Mouse (Mus musculus) kidney, postnatal 0 days (tissue): ENCODE measurements around the gene Il10rb. TPM values are rescaled to one million over a fixed set of nuclear protein-coding genes. Genes with fewer than 3 reads are reported as not detected.
A peak's percentile ranks its signal among the peaks of the same experiment; 100 is the strongest.

Source experiments
- ATAC-seq: fragments of 200-750 bp; cut with Nextera tagmentation; replicated peaks from 2 replicates; pipeline ENCODE4 v1.8.0; 2017; ENCODE audit warnings: low read depth, moderate number of reproducible peaks, moderate TSS enrichment, moderate library complexity; ENCODE audit not compliant: low FRiP score
- DNase-seq: peaks from one replicate; pipeline ENCODE4 v3.0.0-alpha.2; 2016; ENCODE audit warnings: low spot score
- H3K27ac ChIP-seq: fragments of 300-500 bp; sonication (generic); 2 replicates; pipeline ENCODE4 v1.5.1; 2014; ENCODE audit warnings: mild to moderate bottlenecking
- H3K27me3 ChIP-seq: fragments of 300-500 bp; sonication (generic); 2 replicates; pipeline ENCODE4 v1.6.1; 2014; ENCODE audit warnings: low read length, mixed read lengths; ENCODE audit not compliant: insufficient read depth
- H3K36me3 ChIP-seq: fragments of 300-500 bp; sonication (generic); 2 replicates; pipeline ENCODE4 v1.6.1; 2014; ENCODE audit warnings: low read length, mixed read lengths; ENCODE audit not compliant: insufficient read depth
- H3K4me1 ChIP-seq: fragments of 300-500 bp; sonication (generic); replicated peaks from 2 replicates; pipeline ENCODE4 v1.6.1; 2014; ENCODE audit warnings: antibody characterized with exemption, low read length, mixed read lengths; ENCODE audit not compliant: insufficient read depth
- H3K4me2 ChIP-seq: fragments of 300-500 bp; sonication (generic); 2 replicates; pipeline ENCODE4 v1.6.1; 2014; ENCODE audit warnings: mild to moderate bottlenecking, low read length, moderate library complexity, mixed read lengths
- H3K4me3 ChIP-seq: fragments of 300-500 bp; sonication (generic); replicated peaks from 2 replicates; pipeline ENCODE4 v1.5.1; 2014; ENCODE audit warnings: low read depth, low read length
- H3K9ac ChIP-seq: fragments of 300-500 bp; sonication (generic); 2 replicates; pipeline ENCODE4 v1.6.1; 2014; ENCODE audit warnings: low read depth, low read length
- H3K9me3 ChIP-seq: fragments of 300-500 bp; sonication (generic); replicated peaks from 2 replicates; pipeline ENCODE4 v1.6.1; 2016; ENCODE audit warnings: low read length, inconsistent platforms, mixed read lengths
- CTCF ChIP-seq: IDR thresholded peaks from 2 replicates; pipeline ENCODE4 v1.5.1; 2016; ENCODE audit warnings: antibody characterized with exemption, low read depth, mild to moderate bottlenecking, moderate library complexity
- WGBS: fragments of 180-500 bp; shearing (Covaris S2); extraction: QIAGEN DNeasy Blood & Tissue Kit; methylation state at CpG from one replicate; pipeline ENCODE4 v1.1.7; 2014; 5-methylcytosine and 5-hydroxymethylcytosine counted together
- polyA plus RNA-seq: library from polyadenylated mRNA; unstranded; fragments of >200 nt; fragmentation: Nextera tagmentation; extraction: Ambion mirVana; gene quantifications from 2 replicates; pipeline ENCODE4 v1.2.1, GENCODE M21; 2015

Il10rb gene
- 44.6 and 46.1 TPM in 2 replicates for polyA plus RNA-seq

DNA sequence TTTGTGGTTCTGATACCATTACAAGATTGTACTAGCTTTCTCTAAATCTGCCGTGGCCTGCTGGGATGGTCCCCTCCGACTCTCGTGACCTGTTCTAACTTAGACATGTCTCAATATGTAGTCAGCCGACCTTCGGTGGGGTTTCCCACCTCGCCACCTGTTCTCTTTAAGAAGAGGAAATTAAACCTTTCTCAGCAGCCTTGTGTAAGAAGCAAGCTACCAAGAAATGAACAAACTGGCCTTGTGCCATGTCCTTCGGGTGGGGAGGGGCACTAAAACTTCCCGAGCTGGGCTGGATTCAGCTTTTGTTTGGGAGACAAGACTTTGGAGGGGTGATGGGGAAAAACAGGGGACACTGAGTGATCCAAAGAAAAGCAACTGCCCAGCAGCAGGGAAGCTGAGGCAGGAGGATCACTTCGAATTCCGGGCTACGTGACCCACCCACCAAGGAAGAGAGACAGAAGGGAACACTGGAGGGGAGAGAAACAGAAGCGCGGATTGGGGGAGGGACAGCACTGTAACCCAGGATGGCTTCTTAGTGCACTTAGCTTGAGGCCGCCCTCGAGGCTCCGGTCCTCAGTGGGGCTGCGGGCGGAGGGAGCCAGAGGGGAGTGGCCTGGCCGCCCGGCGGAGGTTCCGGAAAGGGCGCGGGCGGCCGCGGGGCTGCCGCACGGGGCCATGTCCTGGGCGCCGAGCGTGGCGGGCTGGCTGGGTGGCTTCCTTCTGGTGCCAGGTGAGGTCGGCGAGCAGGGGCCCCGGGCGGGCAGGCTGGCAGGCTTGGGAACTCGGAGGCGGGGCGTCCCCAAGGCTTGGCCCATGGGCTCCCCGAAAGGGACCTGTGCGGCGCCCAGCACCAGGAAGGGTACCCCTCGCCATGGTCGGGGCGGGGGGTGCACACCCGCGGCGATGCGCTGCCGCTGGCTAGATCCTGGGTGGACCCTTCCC lies at the start of gene Il10rb:
TSS of gene Il10rb (plus strand) at position 525 of the 945 bp plus-strand sequence.
- no peak for TF ChIP-seq CTCF
- 3% methylated on average over 45 of the region's 51 CpGs for WGBS
- peak within 1 kb of the TSS; percentile 96 for H3K4me2 ChIP-seq
- H3K36me3 ChIP-seq = peaks cover 9% of the 10 kb centered on the region; the same call in 1 of the 2 replicates
- H3K4me1 ChIP-seq = peaks cover 8% of the 10 kb centered on the region; the same call in 1 of the 2 replicates
- peak within 1 kb of the TSS; percentile 90 for H3K27ac ChIP-seq
- DNase-seq (peak; percentile 85), ATAC-seq (peak; percentile 82)
- H3K4me3 ChIP-seq = peak within 1 kb of the TSS; percentile 74
- H3K9me3 ChIP-seq = no peaks in the 10 kb centered on the region
- peak within 1 kb of the TSS; percentile 91 for H3K9ac ChIP-seq
- H3K27me3 ChIP-seq = no peaks in the 10 kb centered on the region

DNA sequence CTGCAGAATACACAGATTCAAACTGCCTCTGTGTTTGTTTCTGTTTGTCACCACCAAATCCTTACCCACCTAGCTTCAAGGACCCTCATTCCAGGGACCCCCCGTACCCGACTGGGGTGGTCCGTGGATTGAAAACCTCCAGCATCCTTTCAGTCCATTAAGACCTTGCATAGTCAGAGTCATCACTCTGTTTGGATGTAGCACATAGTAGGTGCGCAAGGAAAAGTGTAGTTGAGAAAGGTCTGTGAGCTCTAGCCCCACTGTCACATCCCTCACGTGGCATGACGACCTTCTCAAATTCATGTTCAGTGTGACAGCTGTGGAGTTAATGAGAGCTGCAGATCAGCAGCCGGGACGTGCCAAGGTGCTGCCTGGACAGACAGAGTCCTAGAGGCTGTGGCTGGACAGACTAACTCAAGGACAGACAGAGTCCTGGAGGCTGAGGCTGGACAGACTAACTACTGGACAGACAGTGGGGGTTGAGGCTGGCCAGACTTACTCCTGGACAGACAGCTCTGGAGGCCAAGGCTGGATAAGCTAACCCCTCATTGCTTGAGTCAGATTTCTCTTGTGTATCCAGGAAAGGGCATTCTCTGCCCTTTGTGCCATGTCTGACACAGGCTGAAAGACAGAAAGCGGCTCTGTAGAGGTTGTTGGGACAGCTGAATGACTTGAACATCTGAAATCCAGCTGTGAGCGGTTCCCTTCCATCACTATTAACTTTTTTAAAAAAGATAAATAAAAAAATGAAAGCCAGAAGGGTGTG lies 49.0 kb upstream of the Il10rb start:
- no peak overlapping the region for H3K4me2 ChIP-seq
- no peaks in the 10 kb centered on the region for H3K9me3 ChIP-seq
- no peak for TF ChIP-seq CTCF
- 66% methylated on average over 10 of the region's 10 CpGs for WGBS
- no peak overlapping the region for H3K4me3 ChIP-seq
- H3K4me1 ChIP-seq = no peaks in the 10 kb centered on the region
- no peak overlapping the region for H3K27ac ChIP-seq
- DNase-seq = no peak
- ATAC-seq = 0 out of 2 replicates have a peak, but pooled peaks have one; percentile 14
- H3K36me3 ChIP-seq = no peaks in the 10 kb centered on the region
- 0 out of 2 replicates have a peak, but pooled peaks cover 3% of the 10 kb centered on the region for H3K27me3 ChIP-seq
- no peak overlapping the region for H3K9ac ChIP-seq

DNA sequence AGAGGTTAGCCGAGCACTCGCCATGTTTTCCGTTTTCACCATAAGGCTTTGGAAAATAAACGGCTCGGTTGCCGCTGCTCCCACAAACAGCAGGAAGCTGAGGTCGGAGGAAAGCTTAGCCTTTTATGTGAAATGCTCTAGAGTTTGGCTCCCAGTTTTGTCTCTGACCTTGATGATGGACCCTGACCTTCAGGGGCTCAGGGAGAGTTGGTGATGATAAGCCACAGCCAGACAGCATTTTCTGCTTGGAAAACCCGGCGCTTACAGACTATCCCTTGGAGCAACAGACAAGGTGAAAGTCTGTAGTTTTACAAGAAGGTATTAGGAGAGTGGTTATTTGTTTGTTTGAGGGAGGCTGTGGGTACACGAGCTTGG lies 48.5 kb upstream of the Il10rb start:
- no peak overlapping the region for H3K27ac ChIP-seq
- H3K4me3 ChIP-seq = no peak overlapping the region
- 38% methylated on average over 10 of the region's 10 CpGs for WGBS
- no peak for TF ChIP-seq CTCF
- no peaks in the 10 kb centered on the region for H3K36me3 ChIP-seq
- no peak overlapping the region for H3K9ac ChIP-seq
- 0 out of 2 replicates have a peak, but pooled peaks cover 3% of the 10 kb centered on the region for H3K27me3 ChIP-seq
- no peak overlapping the region for H3K4me2 ChIP-seq
- DNase-seq (no peak), ATAC-seq (no peak)
- H3K4me1 ChIP-seq = no peaks in the 10 kb centered on the region
- H3K9me3 ChIP-seq = no peaks in the 10 kb centered on the region

DNA sequence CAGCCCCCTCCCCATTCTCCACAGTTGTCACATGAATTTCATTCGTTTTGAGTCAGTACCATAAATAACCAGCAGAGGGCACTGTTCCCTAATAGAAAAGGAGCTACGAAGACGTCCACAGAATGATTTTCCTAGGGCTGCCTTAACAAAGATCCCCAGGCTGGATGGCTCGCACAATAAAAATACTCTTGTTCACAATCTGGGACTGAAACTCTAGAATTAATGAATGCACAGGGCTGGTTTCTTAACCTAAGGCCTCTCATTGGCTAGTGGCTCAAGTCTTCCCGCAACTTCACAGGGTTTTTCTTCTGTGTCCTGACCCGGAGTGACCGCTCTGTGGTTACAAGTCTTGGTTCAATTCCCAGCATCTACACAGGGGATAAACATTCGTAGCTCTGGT lies 47.4 kb upstream of the Il10rb start:
- Histone ChIP-seq H3K9me3 (no peaks in the 10 kb centered on the region), H3K4me2 (no peak overlapping the region), H3K27ac (no peak overlapping the region), H3K9ac (no peak overlapping the region), H3K4me1 (0 out of 2 replicates have a peak, but pooled peaks cover 4% of the 10 kb centered on the region), H3K27me3 (no peaks in the 10 kb centered on the region), H3K36me3 (no peaks in the 10 kb centered on the region), H3K4me3 (no peak overlapping the region)
- TF ChIP-seq CTCF = peak; percentile 88
- ATAC-seq (0 out of 2 replicates have a peak, but pooled peaks have one; percentile 14), DNase-seq (peak; percentile 83)
- WGBS = 28% methylated on average over 8 of the region's 8 CpGs

DNA sequence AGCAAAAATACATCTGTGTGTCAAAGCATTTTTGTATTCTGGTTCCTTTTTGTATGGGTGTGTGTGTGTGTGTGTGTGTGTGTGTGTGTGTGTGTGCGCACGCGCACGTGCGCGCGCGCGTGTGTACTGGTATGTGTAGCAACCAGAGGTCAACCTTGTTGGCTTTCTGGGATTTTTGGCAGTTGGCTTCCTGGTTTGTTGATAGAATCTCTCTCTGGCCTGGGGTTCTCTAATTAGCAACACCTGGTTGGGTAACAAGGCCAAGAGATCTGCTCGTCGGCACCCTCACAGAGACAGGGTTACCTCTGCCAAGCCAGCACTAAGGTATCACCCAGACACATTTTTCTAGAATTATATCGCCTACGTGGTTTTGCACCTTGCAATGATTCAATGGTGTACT lies 46.4 kb upstream of the Il10rb start:
- no peak overlapping the region for H3K9ac ChIP-seq
- H3K4me2 ChIP-seq = no peak overlapping the region
- 87% methylated on average over 13 of the region's 13 CpGs for WGBS
- no peak for TF ChIP-seq CTCF
- no peaks in the 10 kb centered on the region for H3K36me3 ChIP-seq
- no peaks in the 10 kb centered on the region for H3K9me3 ChIP-seq
- H3K4me3 ChIP-seq = no peak overlapping the region
- 0 out of 2 replicates have a peak, but pooled peaks cover 7% of the 10 kb centered on the region for H3K4me1 ChIP-seq
- no peaks in the 10 kb centered on the region for H3K27me3 ChIP-seq
- no peak for ATAC-seq
- no peak overlapping the region for H3K27ac ChIP-seq
- no peak for DNase-seq

DNA sequence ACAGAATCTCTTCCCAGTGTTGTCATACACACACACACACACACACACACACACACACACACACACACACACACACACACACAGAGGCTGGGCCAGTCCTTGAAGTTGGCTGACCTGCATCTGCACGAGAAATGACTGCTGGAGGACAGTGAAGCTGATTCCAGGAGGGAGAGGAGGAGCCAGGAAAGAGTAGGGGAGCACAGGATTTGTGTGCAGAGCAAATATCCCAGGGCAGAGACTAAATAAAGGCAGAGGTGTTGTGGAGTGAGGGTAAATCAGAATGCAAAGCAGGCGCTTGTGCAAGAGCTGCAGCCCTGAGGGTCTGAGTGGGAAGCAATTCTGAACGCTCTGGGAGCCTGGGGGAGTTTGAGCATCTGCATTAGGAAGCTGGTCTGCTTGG lies 45.8 kb upstream of the Il10rb start:
- DNase-seq = no peak
- H3K4me1 ChIP-seq = 0 out of 2 replicates have a peak, but pooled peaks cover 7% of the 10 kb centered on the region
- WGBS = 63% methylated on average over 3 of the region's 3 CpGs
- no peak overlapping the region for H3K9ac ChIP-seq
- H3K4me3 ChIP-seq = no peak overlapping the region
- no peaks in the 10 kb centered on the region for H3K36me3 ChIP-seq
- H3K27ac ChIP-seq = no peak overlapping the region
- H3K4me2 ChIP-seq = no peak overlapping the region
- no peak for ATAC-seq
- no peaks in the 10 kb centered on the region for H3K9me3 ChIP-seq
- TF ChIP-seq CTCF = no peak
- no peaks in the 10 kb centered on the region for H3K27me3 ChIP-seq
